Mouse (Mus musculus) forebrain, postnatal 0 days (tissue): Measurements from ENCODE around the gene Ebf1. TPM values are rescaled to one million over a fixed set of nuclear protein-coding genes. Genes with fewer than 3 reads are reported as not detected.

ENCODE experiments used
- ATAC-seq: fragments of 200-750 bp; cut with Nextera tagmentation; 2 replicates; pipeline ENCODE4 v1.8.0; 2017; ENCODE audit warnings: mild to moderate bottlenecking, moderate library complexity
- DNase-seq: peaks from one replicate; pipeline ENCODE4 v3.0.0-alpha.2; 2015
- H3K27ac ChIP-seq: fragments of 300-500 bp; sonication (generic); 2 replicates; pipeline ENCODE4 v1.5.1; 2014; ENCODE audit warnings: low read depth, mild to moderate bottlenecking, antibody characterized with exemption, low read length, moderate library complexity, mixed read lengths
- H3K27me3 ChIP-seq: fragments of 300-500 bp; sonication (generic); 2 replicates; pipeline ENCODE4 v1.6.1; 2014; ENCODE audit warnings: mild to moderate bottlenecking, low read length, mixed read lengths; ENCODE audit not compliant: insufficient read depth
- H3K36me3 ChIP-seq: fragments of 300-500 bp; sonication (generic); 2 replicates; pipeline ENCODE4 v1.6.1; 2014; ENCODE audit warnings: mild to moderate bottlenecking, moderate library complexity; ENCODE audit not compliant: insufficient read depth
- H3K4me1 ChIP-seq: fragments of 300-500 bp; sonication (generic); 2 replicates; pipeline ENCODE4 v1.6.1; 2014; ENCODE audit warnings: antibody characterized with exemption; ENCODE audit not compliant: insufficient read depth
- H3K4me2 ChIP-seq: fragments of 300-500 bp; sonication (generic); 2 replicates; pipeline ENCODE4 v1.6.1; 2014; ENCODE audit warnings: low read depth, mild to moderate bottlenecking, moderate library complexity
- H3K4me3 ChIP-seq: fragments of 300-500 bp; sonication (generic); 2 replicates; pipeline ENCODE4 v1.5.1; 2014; ENCODE audit warnings: low read depth, low read length, mixed read lengths
- H3K9ac ChIP-seq: fragments of 300-500 bp; sonication (generic); 2 replicates; pipeline ENCODE4 v1.6.1; 2014; ENCODE audit warnings: mild to moderate bottlenecking
- H3K9me3 ChIP-seq: fragments of 300-500 bp; sonication (generic); 2 replicates; pipeline ENCODE4 v1.6.1; 2016; ENCODE audit warnings: low read length
- CTCF ChIP-seq: sonication (generic); IDR thresholded peaks from 2 replicates; pipeline ENCODE4 v1.5.1; 2016; ENCODE audit warnings: antibody characterized with exemption, control low read depth, low read depth
- WGBS: fragments of 180-500 bp; shearing (Covaris S2); extraction: QIAGEN DNeasy Blood & Tissue Kit; methylation state at CpG from one replicate; pipeline ENCODE4 v1.1.7; 2014; 5-methylcytosine and 5-hydroxymethylcytosine counted together
- polyA plus RNA-seq: library from polyadenylated mRNA; unstranded; fragments of >200 nt; fragmentation: Nextera tagmentation; extraction: Ambion mirVana; gene quantifications from 2 replicates; pipeline ENCODE4 v1.2.1, GENCODE M21; 2015
- total RNA-seq: library from RNA; depleted of rRNA; stranded (reverse); fragments of >200 nt; gene quantifications from 2 replicates; pipeline ENCODE4 v1.2.3, GENCODE M21; 2014

Ebf1 gene
- total and polyA plus RNA-seq, 2 experiments from 2014 or later, result 12.9 to 20.6 TPM

GRCm38 (mm10) chr11:44832940-44833254 lies 215.8 kb downstream of the Ebf1 start:
- Histone ChIP-seq H3K36me3 (no peaks in the 10 kb centered on the region), H3K27me3 (peaks cover 34% of the 10 kb centered on the region), H3K4me2 (peak overlapping the region; percentile 34), H3K4me1 (peaks cover 13% of the 10 kb centered on the region; the same call in 1 of the 2 replicates), H3K9me3 (no peaks in the 10 kb centered on the region), H3K9ac (no peak overlapping the region), H3K27ac (no peak overlapping the region), H3K4me3 (no peak overlapping the region)
- peak; percentile 26 for DNase-seq
- peak; percentile 8; the same call in 1 of the 2 replicates for ATAC-seq
- TF ChIP-seq CTCF, result no peak
- WGBS, result 7% methylated on average over 4 of the region's 4 CpGs

GRCm38 (mm10) chr11:44833351-44833996 lies 216.4 kb downstream of the Ebf1 start:
- H3K9me3 ChIP-seq, result no peaks in the 10 kb centered on the region
- H3K9ac ChIP-seq, result no peak overlapping the region
- ATAC-seq, result no peak
- peak; percentile 61 for DNase-seq
- WGBS, result 19% methylated on average over 18 of the region's 18 CpGs
- peak overlapping the region; percentile 34 for H3K4me2 ChIP-seq
- no peak overlapping the region for H3K4me3 ChIP-seq
- H3K36me3 ChIP-seq, result no peaks in the 10 kb centered on the region
- no peak for TF ChIP-seq CTCF
- H3K27ac ChIP-seq, result no peak overlapping the region
- peaks cover 13% of the 10 kb centered on the region; the same call in 1 of the 2 replicates for H3K4me1 ChIP-seq
- H3K27me3 ChIP-seq, result peaks cover 36% of the 10 kb centered on the region

- WGBS, result 46% methylated on average over 5 of the region's 5 CpGs
- no peak for TF ChIP-seq CTCF
- H3K9ac ChIP-seq, result no peak overlapping the region
Measured at GRCm38 (mm10) chr11:44835166-44835565, 218.0 kb downstream of the Ebf1 start.

GRCm38 (mm10) chr11:44837592-44837991 lies 220.5 kb downstream of the Ebf1 start:
- Histone ChIP-seq H3K4me1 (peaks cover 6% of the 10 kb centered on the region; the same call in 1 of the 2 replicates), H3K4me2 (no peak overlapping the region), H3K9me3 (no peaks in the 10 kb centered on the region), H3K4me3 (no peak overlapping the region), H3K27me3 (peaks cover 13% of the 10 kb centered on the region; the same call in 1 of the 2 replicates), H3K36me3 (no peaks in the 10 kb centered on the region), H3K27ac (no peak overlapping the region), H3K9ac (no peak overlapping the region)
- ATAC-seq, result no peak
- DNase-seq, result no peak
- TF ChIP-seq CTCF, result no peak
- 64% methylated on average over 2 of the region's 2 CpGs for WGBS

More at GRCm38 (mm10) chr11:44835166-44835565, 218.0 kb downstream of the Ebf1 start:
- Histone ChIP-seq H3K27me3 (peaks cover 27% of the 10 kb centered on the region), H3K36me3 (no peaks in the 10 kb centered on the region), H3K4me3 (no peak overlapping the region), H3K4me2 (no peak overlapping the region), H3K9me3 (no peaks in the 10 kb centered on the region), H3K27ac (no peak overlapping the region), H3K4me1 (peaks cover 13% of the 10 kb centered on the region; the same call in 1 of the 2 replicates)
- DNase-seq (no peak), ATAC-seq (no peak)

- peak; percentile 10 for DNase-seq
- H3K9me3 ChIP-seq, result no peaks in the 10 kb centered on the region
- peak; percentile 23; the same call in 1 of the 2 replicates for ATAC-seq
- H3K27ac ChIP-seq, result no peak overlapping the region
- 0 out of 2 replicates have a peak overlapping the region, but pooled peaks have one; percentile 19 for H3K4me2 ChIP-seq
- no peaks in the 10 kb centered on the region for H3K36me3 ChIP-seq
- H3K9ac ChIP-seq, result no peak overlapping the region
- no peak overlapping the region for H3K4me3 ChIP-seq
- H3K4me1 ChIP-seq, result no peaks in the 10 kb centered on the region
- WGBS, result 30% methylated on average over 14 of the region's 14 CpGs
- no peak for TF ChIP-seq CTCF
- 0 out of 2 replicates have a peak, but pooled peaks cover 7% of the 10 kb centered on the region for H3K27me3 ChIP-seq
Measured at GRCm38 (mm10) chr11:44841127-44842056, 224.3 kb downstream of the Ebf1 start.

GRCm38 (mm10) chr11:44851874-44852273 lies 234.8 kb downstream of the Ebf1 start:
- no peak for ATAC-seq
- Histone ChIP-seq H3K4me2 (no peak overlapping the region), H3K9ac (no peak overlapping the region), H3K27me3 (0 out of 2 replicates have a peak, but pooled peaks cover 8% of the 10 kb centered on the region), H3K36me3 (no peaks in the 10 kb centered on the region), H3K4me1 (no peaks in the 10 kb centered on the region), H3K27ac (no peak overlapping the region), H3K4me3 (no peak overlapping the region), H3K9me3 (no peaks in the 10 kb centered on the region)
- WGBS, result 80% methylated on average over 3 of the region's 3 CpGs
- no peak for TF ChIP-seq CTCF
- no peak for DNase-seq

- H3K27me3 ChIP-seq, result 0 out of 2 replicates have a peak, but pooled peaks cover 2% of the 10 kb centered on the region
- 56% methylated on average over 10 of the region's 10 CpGs for WGBS
Measured at GRCm38 (mm10) chr11:44852921-44853320, 235.8 kb downstream of the Ebf1 start.

More at GRCm38 (mm10) chr11:44852921-44853320, 235.8 kb downstream of the Ebf1 start:
- Histone ChIP-seq H3K4me1 (no peaks in the 10 kb centered on the region), H3K9ac (no peak overlapping the region), H3K4me3 (no peak overlapping the region), H3K36me3 (no peaks in the 10 kb centered on the region), H3K4me2 (no peak overlapping the region), H3K9me3 (no peaks in the 10 kb centered on the region), H3K27ac (no peak overlapping the region)
- TF ChIP-seq CTCF, result no peak
- ATAC-seq (no peak), DNase-seq (no peak)
